ENCODE assay signal across 12 mouse cellular contexts in genomic region chr1:180830588-180831346, GRCm38 (mm10). TPM values are rescaled to one million over a fixed set of nuclear protein-coding genes. Genes with fewer than 3 reads are reported as not detected.
DNase-seq lines count a peak whose midpoint lies in the region; ATAC-seq and TF ChIP-seq lines count a peak whose summit lies in the region.
"Had no signal": no experiment of that assay in that cellular context is flagged by ENCODE, and none has a peak within 500 bp of the region (broad histone marks: within the 10 kb centered on the region; RNA-seq: fewer than 3 reads in every experiment).

No protein-coding gene starts in this region.

- no peak overlapping the region for H3K9ac ChIP-seq in heart, postnatal 0 days (replicated peaks; ENCODE audit: low read depth, low read length)
- 0 out of 2 replicates have a peak overlapping the region, but pooled peaks have one; percentile 19 for H3K9ac ChIP-seq in liver, embryonic 12.5 days
- no peak overlapping the region for H3K9ac ChIP-seq in midbrain, postnatal 0 days (replicated peaks; ENCODE audit: low read length, poor library complexity, severe bottlenecking)
- H3K9ac ChIP-seq: lung, embryonic 15.5 days had no signal

- H3K4me3 ChIP-seq in heart, postnatal 0 days (ENCODE audit: low read depth, low read length) = no peak overlapping the region
- peak overlapping the region; percentile 72; the same call in 1 of the 2 replicates for H3K4me3 ChIP-seq in G1E (ENCODE audit: low read depth, low read length)
- no peak overlapping the region for H3K4me3 ChIP-seq in liver, embryonic 12.5 days
- no peak overlapping the region for H3K4me3 ChIP-seq in midbrain, postnatal 0 days (ENCODE audit: low read depth, low read length)
- H3K4me3 ChIP-seq: lung, embryonic 15.5 days had no signal

- peak; percentile 30; the same call in 1 of the 2 replicates for ATAC-seq in heart, postnatal 0 days (ENCODE audit: insufficient read depth, low read depth)
- ATAC-seq in G1E (ENCODE audit: extremely low read depth, insufficient number of reproducible peaks, low FRiP score, poor library complexity, severe bottlenecking) = no peak
- ATAC-seq in liver, embryonic 12.5 days = 0 out of 2 replicates have a peak, but pooled peaks have one; percentile 8
- no peak for ATAC-seq in midbrain, postnatal 0 days (ENCODE audit: low FRiP score)

- no peaks in the 10 kb centered on the region for H3K27me3 ChIP-seq in heart, postnatal 0 days (ENCODE audit: control insufficient read depth, insufficient read depth, low read length)
- H3K27me3 ChIP-seq in G1E (ENCODE audit: insufficient read depth, low read length) = no peaks in the 10 kb centered on the region
- H3K27me3 ChIP-seq in liver, embryonic 12.5 days (replicated peaks) = no peaks in the 10 kb centered on the region
- no peaks in the 10 kb centered on the region for H3K27me3 ChIP-seq in midbrain, postnatal 0 days (ENCODE audit: insufficient read depth, low read length)
- H3K27me3 ChIP-seq: lung, embryonic 15.5 days had no signal

- 21% methylated on average over 14 of the region's 14 CpGs for WGBS in heart, postnatal 0 days
- WGBS in liver, embryonic 12.5 days (ENCODE audit: insufficient replicate concordance) = 58% methylated on average over 14 of the region's 14 CpGs
- 70% methylated on average over 14 of the region's 14 CpGs for WGBS in midbrain, postnatal 0 days

- no peaks in the 10 kb centered on the region for H3K9me3 ChIP-seq in heart, postnatal 0 days (replicated peaks; ENCODE audit: control insufficient read depth, low read length)
- peaks cover 14% of the 10 kb centered on the region for H3K9me3 ChIP-seq in G1E (replicated peaks)
- H3K9me3 ChIP-seq in liver, embryonic 12.5 days (replicated peaks) = no peaks in the 10 kb centered on the region
- H3K9me3 ChIP-seq in midbrain, postnatal 0 days (ENCODE audit: low read length) = no peaks in the 10 kb centered on the region
- H3K9me3 ChIP-seq: lung, embryonic 15.5 days had no signal

- no peaks in the 10 kb centered on the region for H3K36me3 ChIP-seq in heart, postnatal 0 days (replicated peaks; ENCODE audit: control insufficient read depth, insufficient read depth, low read length)
- no peaks in the 10 kb centered on the region for H3K36me3 ChIP-seq in G1E (replicated peaks)
- no peaks in the 10 kb centered on the region for H3K36me3 ChIP-seq in liver, embryonic 12.5 days
- H3K36me3 ChIP-seq in midbrain, postnatal 0 days (ENCODE audit: insufficient read depth, low read length) = no peaks in the 10 kb centered on the region
- H3K36me3 ChIP-seq: lung, embryonic 15.5 days had no signal

- TF ChIP-seq EP300 in heart, postnatal 0 days (IDR thresholded peaks at IDR 0.05; ENCODE audit: low read depth) = no peak

- TF ChIP-seq CTCF in heart, postnatal 0 days (IDR thresholded peaks at IDR 0.05; ENCODE audit: low read depth) = no peak
- no peak for TF ChIP-seq CTCF in G1E (IDR thresholded peaks at IDR 0.05; ENCODE audit: low read depth, low read length)
- no peak for TF ChIP-seq CTCF in midbrain, postnatal 0 days (IDR thresholded peaks at IDR 0.05)

- DNase-seq in heart, postnatal 0 days (ENCODE audit: low spot score) = no peak
- no peak for DNase-seq in heart, postnatal 25 days (ENCODE audit: low spot score)
- DNase-seq in A20 (ENCODE audit: low read depth, low spot score) (peak; percentile 50), G1E (ENCODE audit: low spot score) (no peak)
- DNase-seq in midbrain, postnatal 0 days (ENCODE audit: low spot score) = no peak
- no peak for DNase-seq in right cerebral cortex, postnatal 14 days
- DNase-seq: cerebellum, adult 9-11 months; layer of hippocampus, adult 9-11 months; retina, postnatal 1 day; thymus, adult 18-20 months had no signal

- H3K4me1 ChIP-seq in heart, postnatal 0 days (ENCODE audit: control insufficient read depth, insufficient read depth) = peaks cover 13% of the 10 kb centered on the region
- peaks cover 49% of the 10 kb centered on the region for H3K4me1 ChIP-seq in G1E (ENCODE audit: insufficient read depth, low read depth, low read length)
- H3K4me1 ChIP-seq in liver, embryonic 12.5 days = peaks cover 38% of the 10 kb centered on the region
- no peaks in the 10 kb centered on the region for H3K4me1 ChIP-seq in midbrain, postnatal 0 days (ENCODE audit: insufficient read depth, low read length)

- intact Hi-C loops in heart, postnatal 25 days (cut with DNase I) = no loop called here

- H3K27ac ChIP-seq in heart, postnatal 0 days (ENCODE audit: low read depth) = peak overlapping the region; percentile 40; the same call in 1 of the 2 replicates
- peak overlapping the region; percentile 75; the same call in 1 of the 2 replicates for H3K27ac ChIP-seq in liver, embryonic 12.5 days
- no peak overlapping the region for H3K27ac ChIP-seq in midbrain, postnatal 0 days (ENCODE audit: low read depth, low read length)
- H3K27ac ChIP-seq: lung, embryonic 15.5 days had no signal

- peak overlapping the region; percentile 40 for H3K4me2 ChIP-seq in heart, postnatal 0 days (ENCODE audit: low read depth, low read length)
- H3K4me2 ChIP-seq in liver, embryonic 12.5 days = peak overlapping the region; percentile 61
- no peak overlapping the region for H3K4me2 ChIP-seq in midbrain, postnatal 0 days (ENCODE audit: low read depth, low read length, poor library complexity, severe bottlenecking)
- H3K4me2 ChIP-seq: lung, embryonic 15.5 days had no signal

RNA-seq across cellular contexts. Expression of gene H3f3a, which starts 17.0 kb away (rescaled TPM):
- total RNA-seq in heart, postnatal 0 days (2014; rRNA removed; ENCODE audit: low replicate concordance) = 1,123 and 1,337 TPM in 2 replicates
- 1,661 and 1,734 TPM in 2 replicates for polyA plus RNA-seq in heart, postnatal 0 days (2015; fragmentation: Nextera tagmentation; extraction: Ambion mirVana)
- 100 to 1,000 TPM; 494 to 517 TPM for total RNA-seq in heart, postnatal 25 days (2021)
- 1,182 and 1,327 TPM in 2 replicates for total RNA-seq in G1E (2014; fragmentation: Nextera tagmentation)
- 2,511 and 3,138 TPM in 2 replicates for total RNA-seq in G1E (2017)
- polyA plus RNA-seq in G1E (2012) = 1,136 and 1,527 TPM in 2 replicates
- polyA plus RNA-seq in liver, embryonic 12.5 days (2016; fragmentation: Nextera tagmentation; extraction: Ambion mirVana) = 1,997 and 2,057 TPM in 2 replicates
- total RNA-seq in midbrain, postnatal 0 days (2014; rRNA removed) = 1,783 and 3,084 TPM in 2 replicates
- polyA plus RNA-seq in midbrain, postnatal 0 days (2015; fragmentation: Nextera tagmentation; extraction: Ambion mirVana) = 1,997 and 2,039 TPM in 2 replicates

RNA-seq across cellular contexts. Expression of gene Sde2, which starts 20.2 kb away (rescaled TPM):
- total RNA-seq in heart, postnatal 0 days (2014; rRNA removed; ENCODE audit: low replicate concordance) = 9.8 and 16.9 TPM in 2 replicates
- 14.4 and 15.8 TPM in 2 replicates for polyA plus RNA-seq in heart, postnatal 0 days (2015; fragmentation: Nextera tagmentation; extraction: Ambion mirVana)
- total RNA-seq in heart, postnatal 25 days (2021) = 10 to 100 TPM; 10.4 to 11.8 TPM
- total RNA-seq in G1E (2014; fragmentation: Nextera tagmentation) = 41.0 and 43.2 TPM in 2 replicates
- total RNA-seq in G1E (2017) = 52.6 and 72.2 TPM in 2 replicates
- polyA plus RNA-seq in G1E (2012) = 37.2 and 51.6 TPM in 2 replicates
- 39.2 and 39.4 TPM in 2 replicates for polyA plus RNA-seq in liver, embryonic 12.5 days (2016; fragmentation: Nextera tagmentation; extraction: Ambion mirVana)
- total RNA-seq in midbrain, postnatal 0 days (2014; rRNA removed) = 12.8 and 15.3 TPM in 2 replicates
- polyA plus RNA-seq in midbrain, postnatal 0 days (2015; fragmentation: Nextera tagmentation; extraction: Ambion mirVana) = 20.7 and 24.2 TPM in 2 replicates

Comparison
In these comparisons a context has a peak if more than half of its experiments do, and no peak if none do; other contexts are left out.
1. ATAC-seq: peak in heart, postnatal 0 days (single experiment) and liver, embryonic 12.5 days (single experiment); none in G1E (single experiment) and midbrain, postnatal 0 days (single experiment).